Mouse (Mus musculus) MEL (cell line): ENCODE measurements around the gene Flad1. TPM values are rescaled to one million over a fixed set of nuclear protein-coding genes. Genes with fewer than 3 reads are reported as not detected.

Experiments used
- DNase-seq: peaks from one replicate; pipeline ENCODE4 v3.0.0; 2011; ENCODE audit warnings: low read depth, low spot score
- H3K27ac ChIP-seq: 2 replicates; pipeline ENCODE4 v1.5.1; 2012; ENCODE audit warnings: low read depth, mild to moderate bottlenecking, control low read depth, low read length, moderate library complexity; ENCODE audit not compliant: control insufficient read depth
- H3K27me3 ChIP-seq, 2 experiments: fragments of 150-350 bp in 1 of 2; sonication (generic) in 1 of 2; 2 replicates each; pipeline ENCODE4 v1.6.1; 2012; ENCODE audit warnings: low read length in 2 of 2, mild to moderate bottlenecking in 2 of 2, improper control_type of control experiment in 1 of 2, moderate library complexity in 1 of 2; ENCODE audit not compliant: insufficient read depth in 2 of 2, control insufficient read depth in 1 of 2
- H3K36me3 ChIP-seq, 2 experiments: 2 replicates each; pipeline ENCODE4 v1.6.1; 2012 to 2014; ENCODE audit warnings: low read length in 2 of 2, improper control_type of control experiment in 1 of 2, inconsistent platforms in 1 of 2, mild to moderate bottlenecking in 1 of 2; ENCODE audit not compliant: insufficient read depth in 2 of 2, control insufficient read depth in 1 of 2
- H3K4me1 ChIP-seq, 2 experiments: fragments of 150-350 bp in 1 of 2; sonication (generic) in 1 of 2; 2 replicates each; pipeline ENCODE4 v1.6.1; 2012; ENCODE audit warnings: low read length in 2 of 2, improper control_type of control experiment in 1 of 2, mild to moderate bottlenecking in 1 of 2; ENCODE audit not compliant: insufficient read depth in 2 of 2, control insufficient read depth in 1 of 2
- H3K4me3 ChIP-seq, 2 experiments: fragments of 150-350 bp in 1 of 2; sonication (generic) in 1 of 2; 2 replicates each; pipeline ENCODE4 v1.5.1; 2012; ENCODE audit warnings: low read depth in 2 of 2, low read length in 2 of 2, mild to moderate bottlenecking in 2 of 2, moderate library complexity in 2 of 2, control low read depth in 1 of 2, improper control_type of control experiment in 1 of 2; ENCODE audit not compliant: control insufficient read depth in 1 of 2, insufficient read depth in 1 of 2
- H3K79me2 ChIP-seq: 2 replicates; pipeline ENCODE4 v1.6.1; 2012; ENCODE audit warnings: mild to moderate bottlenecking, low read length, moderate library complexity; ENCODE audit not compliant: control insufficient read depth, poor library complexity, insufficient read depth
- H3K9ac ChIP-seq: 2 replicates; pipeline ENCODE4 v1.6.1; 2012; ENCODE audit warnings: low read depth, mild to moderate bottlenecking, control low read depth, low read length, moderate library complexity; ENCODE audit not compliant: control insufficient read depth, poor library complexity, severe bottlenecking
- H3K9me3 ChIP-seq: fragments of 150-350 bp; sonication (generic); replicated peaks from 2 replicates; pipeline ENCODE4 v1.6.1; 2012; ENCODE audit warnings: mild to moderate bottlenecking, low read length, improper control_type of control experiment, moderate library complexity; ENCODE audit not compliant: insufficient read depth
- BHLHE40 ChIP-seq: IDR thresholded peaks from 2 replicates; pipeline ENCODE4 v1.6.1; 2012; ENCODE audit warnings: low read depth, mild to moderate bottlenecking, inconsistent platforms, low read length, improper control_type of control experiment, borderline replicate concordance
- CHD1 ChIP-seq: IDR thresholded peaks from 2 replicates; pipeline ENCODE4 v1.6.1; 2012; ENCODE audit warnings: low read depth, mild to moderate bottlenecking, inconsistent platforms, low read length, improper control_type of control experiment
- CTCF ChIP-seq, 3 experiments: IDR thresholded peaks in 2 of 3; conservative IDR thresholded peaks in 1 of 3; 2 replicates each; pipeline ENCODE4 v1.5.1; 2011 to 2012; ENCODE audit warnings: low read length in 3 of 3, low read depth in 2 of 3, mild to moderate bottlenecking in 2 of 3, improper control_type of control experiment in 1 of 3, inconsistent platforms in 1 of 3, mixed read lengths in 1 of 3, moderate library complexity in 1 of 3; ENCODE audit not compliant: control insufficient read depth in 1 of 3, insufficient read depth in 1 of 3, poor library complexity in 1 of 3, severe bottlenecking in 1 of 3
- E2F4 ChIP-seq: IDR thresholded peaks from 2 replicates; pipeline ENCODE4 v1.6.1; 2011; ENCODE audit warnings: low read depth, low read length, improper control_type of control experiment, borderline replicate concordance
- EP300 ChIP-seq, 2 experiments: IDR thresholded peaks; 2 replicates each; pipeline ENCODE4 v1.6.1; 2011; ENCODE audit warnings: improper control_type of control experiment in 2 of 2, low read length in 2 of 2, low read depth in 1 of 2, mild to moderate bottlenecking in 1 of 2
- ETS1 ChIP-seq: IDR thresholded peaks from 2 replicates; pipeline ENCODE4 v1.6.1; 2012; ENCODE audit warnings: low read depth, mild to moderate bottlenecking, inconsistent platforms, low read length, improper control_type of control experiment, moderate library complexity
- GABPA ChIP-seq: IDR thresholded peaks from 2 replicates; pipeline ENCODE4 v1.6.1; 2012; ENCODE audit warnings: low read depth, mild to moderate bottlenecking, inconsistent platforms, low read length, improper control_type of control experiment, moderate library complexity
- GATA1 ChIP-seq: IDR thresholded peaks from 2 replicates; pipeline ENCODE4 v1.6.1; 2011; ENCODE audit warnings: low read depth, low read length, improper control_type of control experiment
- HCFC1 ChIP-seq: IDR thresholded peaks from 2 replicates; pipeline ENCODE4 v1.6.1; 2012; ENCODE audit warnings: low read depth, mild to moderate bottlenecking, inconsistent platforms, low read length, improper control_type of control experiment, moderate library complexity
- JUND ChIP-seq: IDR thresholded peaks from 2 replicates; pipeline ENCODE4 v1.6.1; 2011; ENCODE audit warnings: low read depth, mild to moderate bottlenecking, improper control_type of control experiment, low read length
- MAFK ChIP-seq: IDR thresholded peaks from 2 replicates; pipeline ENCODE4 v1.6.1; 2011; ENCODE audit warnings: low read depth, mild to moderate bottlenecking, low read length, improper control_type of control experiment, borderline replicate concordance
- MAX ChIP-seq: IDR thresholded peaks from 2 replicates; pipeline ENCODE4 v1.6.1; 2011; ENCODE audit warnings: low read length, improper control_type of control experiment
- MAZ ChIP-seq: IDR thresholded peaks from 2 replicates; pipeline ENCODE4 v1.6.1; 2012; ENCODE audit warnings: low read depth, mild to moderate bottlenecking, inconsistent platforms, low read length, improper control_type of control experiment
- MEF2A ChIP-seq: IDR thresholded peaks from 2 replicates; pipeline ENCODE4 v1.6.1; 2014; ENCODE audit warnings: low read depth, mild to moderate bottlenecking, inconsistent platforms, low read length, improper control_type of control experiment; ENCODE audit not compliant: poor library complexity, insufficient replicate concordance, severe bottlenecking; ENCODE audit errors: extremely low read depth
- MXI1 ChIP-seq: IDR thresholded peaks from 2 replicates; pipeline ENCODE4 v1.6.1; 2011; ENCODE audit warnings: mild to moderate bottlenecking, low read depth, low read length, improper control_type of control experiment
- MYB ChIP-seq: IDR thresholded peaks from 2 replicates; pipeline ENCODE4 v1.6.1; 2011; ENCODE audit warnings: mild to moderate bottlenecking, low read depth, low read length, improper control_type of control experiment
- MYC ChIP-seq: IDR thresholded peaks from 2 replicates; pipeline ENCODE4 v1.6.1; 2011; ENCODE audit warnings: low read depth, mild to moderate bottlenecking, low read length, improper control_type of control experiment, moderate library complexity
- NELFE ChIP-seq: IDR thresholded peaks from 2 replicates; pipeline ENCODE4 v1.6.1; 2011; ENCODE audit warnings: low read depth, low read length, improper control_type of control experiment
- NRF1 ChIP-seq: IDR thresholded peaks from 2 replicates; pipeline ENCODE4 v1.6.1; 2014; ENCODE audit warnings: low read depth, mild to moderate bottlenecking, inconsistent platforms, low read length, improper control_type of control experiment, moderate library complexity; ENCODE audit not compliant: poor library complexity, insufficient read depth, severe bottlenecking
- POLR2A ChIP-seq, 2 experiments: IDR thresholded peaks; 2 replicates each; pipeline ENCODE4 v1.6.1; 2011 to 2012; ENCODE audit warnings: low read length in 2 of 2, mild to moderate bottlenecking in 2 of 2, control low read depth in 1 of 2, improper control_type of control experiment in 1 of 2, low read depth in 1 of 2, moderate library complexity in 1 of 2; ENCODE audit not compliant: control insufficient read depth in 1 of 2, insufficient read depth in 1 of 2, poor library complexity in 1 of 2
- POLR2AphosphoS2 ChIP-seq: IDR thresholded peaks from 2 replicates; pipeline ENCODE4 v1.6.1; 2011; ENCODE audit warnings: low read length, improper control_type of control experiment
- POLR2AphosphoS5 ChIP-seq: IDR thresholded peaks from 2 replicates; pipeline ENCODE4 v1.6.1; 2012; ENCODE audit warnings: low read depth, borderline replicate concordance, mild to moderate bottlenecking, inconsistent platforms, low read length, moderate library complexity, mixed read lengths
- RAD21 ChIP-seq: IDR thresholded peaks from 2 replicates; pipeline ENCODE4 v1.6.1; 2011; ENCODE audit warnings: mild to moderate bottlenecking, low read depth, low read length, improper control_type of control experiment
- SIN3A ChIP-seq: IDR thresholded peaks from 2 replicates; pipeline ENCODE4 v1.6.1; 2012; ENCODE audit warnings: low read length, improper control_type of control experiment, inconsistent platforms
- SMC3 ChIP-seq: IDR thresholded peaks from 2 replicates; pipeline ENCODE4 v1.6.1; 2011; ENCODE audit warnings: low read depth, low read length, improper control_type of control experiment
- TAL1 ChIP-seq: IDR thresholded peaks from 2 replicates; pipeline ENCODE4 v1.6.1; 2012; ENCODE audit warnings: mild to moderate bottlenecking, inconsistent platforms, low read length, moderate library complexity, mixed read lengths
- TBP ChIP-seq: IDR thresholded peaks from 2 replicates; pipeline ENCODE4 v1.8.0; 2011; ENCODE audit warnings: low read depth, low read length, improper control_type of control experiment
- TCF12 ChIP-seq: IDR thresholded peaks from 2 replicates; pipeline ENCODE4 v1.6.1; 2014; ENCODE audit warnings: low read depth, mild to moderate bottlenecking, inconsistent platforms, low read length, improper control_type of control experiment, moderate library complexity
- USF1 ChIP-seq: IDR thresholded peaks from 2 replicates; pipeline ENCODE4 v1.6.1; 2014; ENCODE audit warnings: low read depth, mild to moderate bottlenecking, inconsistent platforms, low read length, improper control_type of control experiment, moderate library complexity
- ZC3H11A ChIP-seq: IDR thresholded peaks from 2 replicates; pipeline ENCODE4 v1.6.1; 2012; ENCODE audit warnings: low read depth, mild to moderate bottlenecking, inconsistent platforms, low read length, improper control_type of control experiment
- ZKSCAN1 ChIP-seq: IDR thresholded peaks from 2 replicates; pipeline ENCODE4 v1.6.1; 2012; ENCODE audit warnings: low read depth, mild to moderate bottlenecking, inconsistent platforms, low read length, improper control_type of control experiment, moderate library complexity
- ZMIZ1 ChIP-seq: IDR thresholded peaks from 2 replicates; pipeline ENCODE4 v1.6.1; 2012; ENCODE audit warnings: low read depth, mild to moderate bottlenecking, inconsistent platforms, low read length, improper control_type of control experiment, moderate library complexity
- ZNF384 ChIP-seq: IDR thresholded peaks from 2 replicates; pipeline ENCODE4 v1.6.1; 2012; ENCODE audit warnings: low read depth, mild to moderate bottlenecking, inconsistent platforms, low read length, improper control_type of control experiment
- polyA plus RNA-seq, 2 experiments: library from polyadenylated mRNA; stranded (reverse) in 1 of 2; unstranded in 1 of 2; fragments of >175 nt in 1 of 2; fragments of >200 nt in 1 of 2; gene quantifications; 2 replicates each; pipeline versions ENCODE4 v1.2.1 to v1.2.4; 2012; ENCODE audit warnings: low replicate concordance in 2 of 2, low read depth in 1 of 2; ENCODE audit not compliant: insufficient read length in 2 of 2, insufficient read depth in 1 of 2, missing spikeins in 1 of 2
- total RNA-seq: library from RNA; depleted of rRNA; stranded (reverse); fragments of 300-350 nt; gene quantifications from 2 replicates; pipeline ENCODE4 v1.2.3, GENCODE M21; 2012

The Flad1 gene
- total and polyA plus RNA-seq, 3 experiments = 42.9 to 54.2 TPM; not detected in 1

DNA sequence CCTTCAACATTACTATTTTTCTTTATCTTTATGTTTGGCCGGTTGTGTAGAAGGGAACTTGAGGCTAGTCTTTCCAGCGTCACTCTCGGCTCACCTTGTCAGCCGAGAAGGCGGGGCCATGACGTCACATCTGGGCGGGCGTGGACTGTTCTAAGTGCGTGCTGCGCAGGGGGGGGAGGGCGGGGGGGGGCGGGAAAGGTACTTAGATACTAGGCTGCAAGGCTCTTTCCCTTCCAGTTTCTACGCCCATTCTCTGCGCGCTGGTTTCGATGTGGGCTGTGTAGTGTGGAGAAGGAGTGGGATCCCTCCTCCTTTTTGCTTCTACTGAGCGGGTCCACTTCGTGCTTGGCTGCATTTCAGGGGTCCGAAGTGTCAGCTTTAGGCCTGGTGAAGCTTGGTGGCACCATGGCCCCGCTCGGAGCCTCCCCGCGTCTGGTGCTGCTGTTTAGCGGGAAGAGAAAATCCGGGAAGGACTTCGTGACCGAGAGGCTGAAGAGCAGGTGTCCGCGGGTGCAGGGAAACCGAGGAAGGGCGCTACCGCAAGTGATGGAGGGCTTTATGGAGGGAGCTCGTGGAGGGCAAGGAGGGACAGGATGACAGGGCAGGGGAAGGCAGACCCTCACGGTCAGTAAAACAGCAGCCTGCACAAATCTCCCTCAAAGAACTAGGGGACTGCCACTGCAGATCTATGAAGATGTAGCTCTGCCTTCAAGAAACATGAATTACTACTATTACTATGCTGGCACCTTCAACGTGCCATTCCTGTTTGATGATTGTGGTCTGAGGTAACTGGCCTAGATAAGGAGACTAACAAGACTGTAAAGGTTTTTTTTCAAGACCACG lies 47.5 kb upstream of the Flad1 start:
- TF ChIP-seq USF1 (peak; percentile 17; the same call in 1 of the 2 replicates), BHLHE40 (peak; percentile 51), ETS1 (peak; percentile 44; the same call in 1 of the 2 replicates), ZMIZ1 (peak; percentile 66), EP300 (IDR thresholded peaks at IDR 0.05; ENCODE audit: low read depth in 1 of 2, low read length in 2 of 2) (peak; percentile 2 to 7; a peak in 1 of 4 replicates), MYC (no peak), ZKSCAN1 (peak; percentile 29; the same call in 1 of the 2 replicates), GATA1 (peak; percentile 73), MYB (no peak), GABPA (no peak), ZNF384 (peak; percentile 81), MXI1 (peak; percentile 53), MEF2A (peak; percentile 4; the same call in 1 of the 2 replicates), JUND (no peak), ZC3H11A (no peak), MAFK (no peak), POLR2AphosphoS2 (peak; percentile 59; the same call in 1 of the 2 replicates), TBP (0 out of 2 replicates have a peak, but pooled peaks have one; percentile 29), CHD1 (peak; percentile 98), POLR2AphosphoS5 (no peak), SMC3 (no peak), TCF12 (peak; percentile 49; the same call in 1 of the 2 replicates), TAL1 (no peak), POLR2A (IDR thresholded peaks at IDR 0.05; ENCODE audit: control insufficient read depth in 1 of 2, insufficient read depth in 1 of 2, low read depth in 1 of 2, low read length in 2 of 2, poor library complexity in 1 of 2) (peak; percentile 66 to 75; a peak in 2 of 4 replicates), HCFC1 (peak; percentile 66), MAZ (peak; percentile 85), SIN3A (peak; percentile 71), MAX (peak; percentile 71; the same call in 1 of the 2 replicates), RAD21 (no peak), NELFE (peak; percentile 63), E2F4 (peak; percentile 44; the same call in 1 of the 2 replicates), CTCF (IDR thresholded peaks at IDR 0.05 in 2 of 3, conservative IDR thresholded peaks at IDR 0.05 in 1 of 3; ENCODE audit: control insufficient read depth in 1 of 3, insufficient read depth in 1 of 3, low read depth in 2 of 3, low read length in 3 of 3, poor library complexity in 1 of 3, severe bottlenecking in 1 of 3) (no peak), NRF1 (peak; percentile 54; the same call in 1 of the 2 replicates)
- H3K9me3 ChIP-seq = no peaks in the 10 kb centered on the region
- peak overlapping the region; percentile 80 for H3K27ac ChIP-seq
- H3K36me3 ChIP-seq = peaks cover 0 to 10% of the 10 kb centered on the region in 2 experiments; a peak in 2 of 4 replicates
- H3K79me2 ChIP-seq = peaks cover 4% of the 10 kb centered on the region; the same call in 1 of the 2 replicates
- peak overlapping the region; percentile 84 for H3K9ac ChIP-seq
- H3K4me3 ChIP-seq = peak overlapping the region; percentile 87 to 95
- H3K4me1 ChIP-seq = peaks cover 11 to 20% of the 10 kb centered on the region in 2 experiments
- no peaks in the 10 kb centered on the region for H3K27me3 ChIP-seq
- DNase-seq = peak; percentile 98
